Mouse (Mus musculus) cerebellum, adult 8-10 months (tissue): ENCODE data around the gene Pi16.

Source experiments
- DNase-seq: peaks from one replicate; pipeline ENCODE4 v3.0.0; 2022

Gene Pi16

GRCm38 (mm10) chr17:29358928-29359327 is 41.4 kb downstream of the Pi16 start:
- DNase-seq, result no peak

- DNase-seq, result no peak
Observed at GRCm38 (mm10) chr17:29360761-29361221, 43.3 kb downstream of the Pi16 start, which contains the start of gene Fgd2. Gene Fgd2 (plus strand): TSS chr17:29360914.

- no peak for DNase-seq
Observed at GRCm38 (mm10) chr17:29361982-29362691, 44.7 kb downstream of the Pi16 start.

GRCm38 (mm10) chr17:29363109-29363508 is 45.6 kb downstream of the Pi16 start:
- no peak for DNase-seq

- DNase-seq, result peak; percentile 54
Observed at GRCm38 (mm10) chr17:29365105-29365621, 47.7 kb downstream of the Pi16 start.

- no peak for DNase-seq
Observed at GRCm38 (mm10) chr17:29368726-29369125, 51.2 kb downstream of the Pi16 start.

DNA sequence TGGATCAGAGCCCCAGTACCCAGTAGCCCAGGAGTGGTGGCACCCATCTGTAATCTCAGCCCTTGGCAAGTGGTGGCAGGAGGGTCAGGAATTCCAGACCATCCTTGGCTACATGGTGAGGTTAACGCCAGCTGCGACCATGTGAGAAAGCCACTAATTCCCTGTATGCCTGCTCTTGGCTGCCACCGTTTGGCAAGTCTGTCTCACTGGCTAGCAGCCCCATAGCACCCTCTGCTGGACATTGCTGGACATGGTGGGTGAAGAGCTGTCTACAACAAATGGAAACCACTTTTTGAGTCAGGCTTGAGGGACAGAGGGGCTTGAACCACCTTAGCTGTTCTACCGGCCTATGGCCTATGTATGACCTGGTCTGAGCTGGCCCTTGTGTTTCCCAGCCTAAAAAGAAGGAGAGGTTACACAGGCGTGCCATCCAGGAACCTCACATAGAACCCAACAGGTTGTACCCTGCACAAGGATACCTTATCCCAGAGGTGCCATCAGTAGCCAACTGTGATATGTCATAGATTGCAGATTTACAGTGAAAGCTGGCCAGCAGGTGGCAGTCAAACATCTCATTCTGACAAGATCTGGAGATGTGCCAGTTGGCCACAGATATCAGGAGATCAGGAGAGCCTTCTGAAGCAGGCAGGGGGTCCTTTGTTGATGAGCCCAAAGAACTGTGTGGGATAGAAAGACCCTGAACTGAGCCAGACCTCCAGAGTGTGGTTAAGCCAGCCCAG is 53.7 kb downstream of the Pi16 start:
- peak; percentile 95 for DNase-seq

DNA sequence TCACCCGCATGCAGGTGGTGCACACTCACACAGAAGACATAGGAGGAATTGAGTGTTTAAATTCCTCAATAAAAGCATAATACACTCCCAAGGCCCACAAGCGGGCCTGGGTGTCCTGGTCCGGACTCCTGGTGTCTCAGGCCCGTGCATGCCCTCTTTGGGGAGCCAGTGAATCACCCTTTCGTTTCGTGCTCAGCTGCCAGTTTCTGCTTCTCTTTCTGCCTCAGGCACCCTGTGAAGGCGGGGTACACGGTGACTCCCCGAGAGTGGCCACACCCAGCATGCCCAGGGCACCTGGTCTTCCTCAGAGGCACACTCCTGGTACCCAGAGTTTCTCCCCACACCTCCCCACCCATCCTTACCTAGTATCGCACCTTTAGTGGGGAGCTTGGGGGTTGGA is 58.4 kb downstream of the Pi16 start:
- no peak for DNase-seq

GRCm38 (mm10) chr17:29378056-29378455 is 60.6 kb downstream of the Pi16 start:
- DNase-seq, result no peak
